Mouse (Mus musculus): ENCODE results near the gene Rps17. TPM values are rescaled to one million over a fixed set of nuclear protein-coding genes. Genes with fewer than 3 reads are reported as not detected.

The Rps17 gene
- total RNA-seq, 2 experiments from 2014 or later = 997 to 1,016 TPM

Other genes with a start within 250 kb of the Rps17 start
- gene Slc28a1, start 230.5 kb downstream of the Rps17 start, total RNA-seq (2021) = under 1 TPM; 0.20 to 0.53 TPM
- 10 to 100 TPM; 17.0 to 19.3 TPM for gene Pde8a, start 131.7 kb downstream of the Rps17 start, total RNA-seq (2021)
- gene Cpeb1, start 110.2 kb upstream of the Rps17 start, total RNA-seq (2021) = 10 to 100 TPM in 1 of 2 experiments, 1 to 10 TPM in 1; 9.8 to 11.5 TPM
- under 1 TPM in 1 of 2 experiments, not detected in 1; 0.22 TPM for gene Ap3b2, start 148.7 kb upstream of the Rps17 start, total RNA-seq (2021)
- not detected for gene BC048679, start 153.0 kb upstream of the Rps17 start, total RNA-seq (2021)
- gene Fsd2, start 221.7 kb upstream of the Rps17 start, total RNA-seq (2021) = 100 to 1,000 TPM; 214 to 226 TPM
- gene Whamm, start 226.0 kb upstream of the Rps17 start, total RNA-seq (2021) = 1 to 10 TPM; 8.1 to 9.2 TPM

Measured in heart, postnatal 10 days (tissue).